Mouse (Mus musculus) cerebellum, adult 8-10 months (tissue): Measurements from ENCODE around the gene Ets1.

ENCODE experiments used
- DNase-seq: peaks from one replicate; pipeline ENCODE4 v3.0.0; 2022

Gene Ets1

GRCm38 (mm10) chr9:32666611-32667517, 30.8 kb downstream of the Ets1 start:
- DNase-seq = no peak

- DNase-seq = no peak
These were observed 31.5 kb downstream of the Ets1 start for GRCm38 (mm10) chr9:32667518-32667908.

GRCm38 (mm10) chr9:32668075-32668673, 32.2 kb downstream of the Ets1 start:
- DNase-seq = no peak

- DNase-seq = no peak
These were observed 33.4 kb downstream of the Ets1 start for GRCm38 (mm10) chr9:32669397-32669796.

- no peak for DNase-seq
These were observed 36.2 kb downstream of the Ets1 start for GRCm38 (mm10) chr9:32671970-32672859.

- DNase-seq = no peak
These were observed 37.9 kb downstream of the Ets1 start for GRCm38 (mm10) chr9:32673923-32674322.

GRCm38 (mm10) chr9:32675671-32676409, 39.8 kb downstream of the Ets1 start:
- DNase-seq = no peak

GRCm38 (mm10) chr9:32676480-32676879, 40.5 kb downstream of the Ets1 start:
- no peak for DNase-seq

- no peak for DNase-seq
These were observed 41.6 kb downstream of the Ets1 start for GRCm38 (mm10) chr9:32677646-32678045.

- DNase-seq = no peak
These were observed 42.2 kb downstream of the Ets1 start for GRCm38 (mm10) chr9:32678120-32678757.

- DNase-seq = no peak
These were observed 43.5 kb downstream of the Ets1 start for GRCm38 (mm10) chr9:32679531-32679930.

- no peak for DNase-seq
These were observed 44.2 kb downstream of the Ets1 start for GRCm38 (mm10) chr9:32680201-32680600.

- no peak for DNase-seq
These were observed 50.0 kb downstream of the Ets1 start for GRCm38 (mm10) chr9:32685793-32686558.

GRCm38 (mm10) chr9:32688351-32688750, 52.3 kb downstream of the Ets1 start:
- no peak for DNase-seq

GRCm38 (mm10) chr9:32691151-32691925, 55.3 kb downstream of the Ets1 start:
- DNase-seq = no peak

GRCm38 (mm10) chr9:32692944-32693343, 56.9 kb downstream of the Ets1 start:
- no peak for DNase-seq

- no peak for DNase-seq
These were observed 57.4 kb downstream of the Ets1 start for GRCm38 (mm10) chr9:32693411-32693810.

- DNase-seq = no peak
These were observed 58.2 kb downstream of the Ets1 start for GRCm38 (mm10) chr9:32694111-32694824.

GRCm38 (mm10) chr9:32694916-32695490, 59.0 kb downstream of the Ets1 start:
- DNase-seq = no peak
